Mouse (Mus musculus): ENCODE measurements around the gene Pik3ap1. TPM values are rescaled to one million over a fixed set of nuclear protein-coding genes. Genes with fewer than 3 reads are reported as not detected.
"Not testable (repeated sequence)": the region's sequence is repeated elsewhere in the genome, so short reads cannot be mapped to it uniquely, and the experiment has no call there.

Gene Pik3ap1
- total and polyA plus RNA-seq, 3 experiments = 0.07 to 0.16 TPM; not detected in 1

DNA sequence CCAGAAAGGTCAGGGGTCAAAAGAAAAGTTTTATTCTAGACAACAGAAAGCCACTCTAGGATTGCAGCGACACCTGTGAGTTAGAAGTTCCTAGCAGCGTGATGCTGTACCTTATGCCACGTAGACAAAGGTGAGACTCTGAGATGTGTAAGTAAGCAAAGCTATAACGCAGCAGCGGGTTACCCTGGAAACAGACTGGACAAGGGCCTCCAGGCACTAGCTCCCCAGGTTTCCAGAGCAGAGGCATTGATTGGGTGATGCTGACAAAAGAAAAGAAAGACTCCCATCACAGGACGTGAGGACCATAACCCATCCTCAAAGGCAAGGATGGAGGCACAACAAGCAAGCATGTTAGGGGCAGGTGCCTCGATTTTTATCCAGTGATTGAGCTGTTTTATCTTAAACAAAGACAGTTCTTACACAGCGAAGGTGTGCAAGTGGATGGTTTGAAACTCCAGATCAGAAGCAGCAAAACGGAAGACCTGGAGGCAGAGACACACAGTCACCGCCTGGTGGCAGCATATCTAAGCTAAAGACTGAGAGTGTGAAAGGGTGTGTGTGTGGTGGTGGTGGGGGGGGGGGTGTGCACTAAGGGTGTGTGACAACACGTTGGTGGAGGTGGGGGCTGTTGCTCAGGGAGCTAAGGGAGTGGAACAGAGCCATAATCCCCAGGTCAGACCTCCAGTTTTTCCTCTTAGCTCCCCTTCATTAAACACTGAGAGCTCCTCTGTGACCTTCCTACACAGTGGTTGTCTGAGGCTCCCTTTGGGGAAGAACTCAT is 67.4 kb downstream of the Pik3ap1 start:
- ATAC-seq (ENCODE audit: extremely low read depth, insufficient number of reproducible peaks, low FRiP score, poor library complexity, severe bottlenecking) = no peak
- no peaks in the 10 kb centered on the region for H3K9me3 ChIP-seq (replicated peaks)
- peaks cover 20% of the 10 kb centered on the region for H3K4me1 ChIP-seq (ENCODE audit: insufficient read depth, low read depth, low read length)
- TF ChIP-seq CTCF (IDR thresholded peaks at IDR 0.05; ENCODE audit: low read depth, low read length) (no peak), GATA1 (IDR thresholded peaks at IDR 0.05; ENCODE audit: borderline replicate concordance, low read length) (no peak), TAL1 (conservative IDR thresholded peaks at IDR 0.05; ENCODE audit: low read depth, low read length) (no peak), POLR2AphosphoS5 (IDR thresholded peaks at IDR 0.05; ENCODE audit: insufficient replicate concordance, low read depth, low read length) (no peak), GATA2 (IDR thresholded peaks at IDR 0.05; ENCODE audit: borderline replicate concordance, low read depth, low read length) (no peak)
- peak; percentile 9 for DNase-seq (ENCODE audit: low spot score)
- H3K4me3 ChIP-seq (ENCODE audit: low read depth, low read length) = no peak overlapping the region
- peaks cover 43% of the 10 kb centered on the region for H3K27me3 ChIP-seq (ENCODE audit: insufficient read depth, low read length)
- no peaks in the 10 kb centered on the region for H3K36me3 ChIP-seq (replicated peaks)

DNA sequence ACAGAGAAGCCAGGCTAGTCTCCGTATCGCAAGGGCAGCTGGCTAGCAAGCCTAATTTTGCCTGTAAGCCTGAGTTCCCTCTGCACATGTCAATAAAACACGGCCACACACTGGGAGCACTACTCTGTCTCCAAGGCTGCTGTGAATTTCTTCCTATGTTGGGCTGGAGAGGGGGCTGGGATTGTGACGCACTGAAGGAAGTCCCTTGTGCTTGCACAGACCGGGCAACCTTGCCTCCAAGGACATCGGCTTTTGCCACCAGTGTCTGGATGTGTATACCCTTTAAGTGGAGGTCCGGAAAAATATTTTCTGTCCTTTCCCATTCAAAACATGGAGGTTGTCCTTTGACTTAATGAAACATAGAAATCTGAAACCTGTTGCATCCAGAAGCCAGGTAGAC is 70.2 kb downstream of the Pik3ap1 start:
- peaks cover 34% of the 10 kb centered on the region for H3K27me3 ChIP-seq (ENCODE audit: insufficient read depth, low read length)
- no peak for TF ChIP-seq GATA1 (IDR thresholded peaks at IDR 0.05; ENCODE audit: borderline replicate concordance, low read length)
- no peak for TF ChIP-seq CTCF (IDR thresholded peaks at IDR 0.05; ENCODE audit: low read depth, low read length)
- no peak for TF ChIP-seq POLR2AphosphoS5 (IDR thresholded peaks at IDR 0.05; ENCODE audit: insufficient replicate concordance, low read depth, low read length)
- no peak for TF ChIP-seq TAL1 (conservative IDR thresholded peaks at IDR 0.05; ENCODE audit: low read depth, low read length)
- ATAC-seq (ENCODE audit: extremely low read depth, insufficient number of reproducible peaks, low FRiP score, poor library complexity, severe bottlenecking) = no peak
- H3K9me3 ChIP-seq (replicated peaks) = no peaks in the 10 kb centered on the region
- peaks cover 40% of the 10 kb centered on the region for H3K4me1 ChIP-seq (ENCODE audit: insufficient read depth, low read depth, low read length)
- no peak overlapping the region for H3K4me3 ChIP-seq (ENCODE audit: low read depth, low read length)
- no peaks in the 10 kb centered on the region for H3K36me3 ChIP-seq (replicated peaks)
- no peak for DNase-seq (ENCODE audit: low spot score)

DNA sequence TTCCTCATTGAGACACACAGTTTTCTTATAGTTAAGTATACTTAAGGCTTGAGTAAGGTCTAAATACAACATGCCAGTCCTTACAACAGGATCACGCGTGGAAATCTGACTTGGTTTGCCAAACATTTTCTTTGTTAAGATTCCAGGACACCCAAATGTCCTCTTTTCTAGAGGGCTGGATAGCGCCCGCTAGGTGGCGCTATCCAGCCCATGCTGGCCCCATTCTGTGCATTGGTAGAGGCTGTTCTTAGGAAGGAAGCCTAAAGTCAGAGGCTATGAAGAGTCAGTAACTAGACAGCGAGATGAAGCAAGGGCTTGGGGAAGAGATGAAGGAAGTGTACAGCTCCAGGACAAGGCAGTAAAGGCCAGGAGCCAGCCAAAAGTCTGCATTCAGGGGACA is 71.2 kb downstream of the Pik3ap1 start:
- Histone ChIP-seq H3K4me3 (ENCODE audit: low read depth, low read length) (no peak overlapping the region), H3K4me1 (ENCODE audit: insufficient read depth, low read depth, low read length) (peaks cover 41% of the 10 kb centered on the region), H3K27me3 (ENCODE audit: insufficient read depth, low read length) (peaks cover 29% of the 10 kb centered on the region), H3K9me3 (replicated peaks) (no peaks in the 10 kb centered on the region), H3K36me3 (replicated peaks) (no peaks in the 10 kb centered on the region)
- TF ChIP-seq GATA1 (IDR thresholded peaks at IDR 0.05; ENCODE audit: borderline replicate concordance, low read length) (no peak), POLR2AphosphoS5 (IDR thresholded peaks at IDR 0.05; ENCODE audit: insufficient replicate concordance, low read depth, low read length) (no peak), TAL1 (conservative IDR thresholded peaks at IDR 0.05; ENCODE audit: low read depth, low read length) (no peak), CTCF (IDR thresholded peaks at IDR 0.05; ENCODE audit: low read depth, low read length) (no peak; the same call in 1 of the 2 replicates), GATA2 (IDR thresholded peaks at IDR 0.05; ENCODE audit: borderline replicate concordance, low read depth, low read length) (no peak)
- ATAC-seq (ENCODE audit: extremely low read depth, insufficient number of reproducible peaks, low FRiP score, poor library complexity, severe bottlenecking) = no peak
- DNase-seq (ENCODE audit: low spot score) = peak; percentile 50

DNA sequence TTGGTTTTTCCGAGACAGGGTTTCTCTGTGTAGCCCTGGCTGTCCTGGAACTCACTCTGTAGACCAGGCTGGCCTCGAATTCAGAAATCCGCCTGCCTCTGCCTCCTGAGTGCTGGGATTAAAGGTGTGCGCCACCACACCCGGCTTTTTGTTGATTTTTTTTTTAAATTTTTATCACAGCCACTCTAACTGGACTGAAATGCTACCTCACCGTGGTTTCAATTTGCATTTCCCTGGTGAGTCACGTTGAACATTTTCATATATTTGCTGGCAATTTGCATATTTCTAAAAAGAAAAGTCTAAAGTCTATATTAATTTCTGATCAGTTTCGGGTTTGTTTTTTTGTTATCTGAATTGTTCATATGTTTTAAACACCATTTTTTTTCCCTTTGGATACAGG is 72.3 kb downstream of the Pik3ap1 start:
- H3K4me1 ChIP-seq (ENCODE audit: insufficient read depth, low read depth, low read length) = peaks cover 48% of the 10 kb centered on the region
- H3K4me3 ChIP-seq (ENCODE audit: low read depth, low read length); DNase-seq (ENCODE audit: low spot score); H3K9me3 ChIP-seq (replicated peaks); ATAC-seq (ENCODE audit: extremely low read depth, insufficient number of reproducible peaks, low FRiP score, poor library complexity, severe bottlenecking); H3K36me3 ChIP-seq (replicated peaks): not testable (repeated sequence)
- H3K27me3 ChIP-seq (ENCODE audit: insufficient read depth, low read length) = peaks cover 22% of the 10 kb centered on the region

DNA sequence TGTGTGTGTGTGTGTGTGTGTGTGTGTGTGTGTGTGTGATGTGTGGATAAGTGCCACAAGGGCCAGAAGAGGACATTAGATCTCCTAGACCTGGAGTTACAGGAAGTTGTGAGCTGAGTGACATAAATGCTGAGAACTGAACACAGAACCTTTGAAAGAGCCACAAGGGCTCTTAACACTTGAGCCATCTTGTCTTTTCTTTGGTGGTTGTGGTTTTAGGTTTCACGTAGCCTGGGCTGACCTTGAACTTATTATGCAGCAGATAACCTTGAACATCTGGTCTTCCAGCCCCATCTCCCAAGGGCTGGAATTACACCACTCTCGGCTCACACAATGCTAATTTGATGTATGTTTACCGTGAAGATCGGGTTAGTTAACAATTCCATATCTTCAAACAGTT is 72.9 kb downstream of the Pik3ap1 start:
- Histone ChIP-seq H3K27me3 (ENCODE audit: insufficient read depth, low read length) (peaks cover 17% of the 10 kb centered on the region), H3K9me3 (replicated peaks) (no peaks in the 10 kb centered on the region), H3K4me3 (ENCODE audit: low read depth, low read length) (no peak overlapping the region), H3K36me3 (replicated peaks) (no peaks in the 10 kb centered on the region), H3K4me1 (ENCODE audit: insufficient read depth, low read depth, low read length) (peaks cover 47% of the 10 kb centered on the region)
- no peak for DNase-seq (ENCODE audit: low spot score)
- TF ChIP-seq GATA1 (IDR thresholded peaks at IDR 0.05; ENCODE audit: borderline replicate concordance, low read length) = no peak
- no peak for TF ChIP-seq CTCF (IDR thresholded peaks at IDR 0.05; ENCODE audit: low read depth, low read length)
- no peak for TF ChIP-seq TAL1 (conservative IDR thresholded peaks at IDR 0.05; ENCODE audit: low read depth, low read length)
- TF ChIP-seq GATA2 (IDR thresholded peaks at IDR 0.05; ENCODE audit: borderline replicate concordance, low read depth, low read length) = no peak
- TF ChIP-seq POLR2AphosphoS5 (IDR thresholded peaks at IDR 0.05; ENCODE audit: insufficient replicate concordance, low read depth, low read length) = no peak
- no peak for ATAC-seq (ENCODE audit: extremely low read depth, insufficient number of reproducible peaks, low FRiP score, poor library complexity, severe bottlenecking)

DNA sequence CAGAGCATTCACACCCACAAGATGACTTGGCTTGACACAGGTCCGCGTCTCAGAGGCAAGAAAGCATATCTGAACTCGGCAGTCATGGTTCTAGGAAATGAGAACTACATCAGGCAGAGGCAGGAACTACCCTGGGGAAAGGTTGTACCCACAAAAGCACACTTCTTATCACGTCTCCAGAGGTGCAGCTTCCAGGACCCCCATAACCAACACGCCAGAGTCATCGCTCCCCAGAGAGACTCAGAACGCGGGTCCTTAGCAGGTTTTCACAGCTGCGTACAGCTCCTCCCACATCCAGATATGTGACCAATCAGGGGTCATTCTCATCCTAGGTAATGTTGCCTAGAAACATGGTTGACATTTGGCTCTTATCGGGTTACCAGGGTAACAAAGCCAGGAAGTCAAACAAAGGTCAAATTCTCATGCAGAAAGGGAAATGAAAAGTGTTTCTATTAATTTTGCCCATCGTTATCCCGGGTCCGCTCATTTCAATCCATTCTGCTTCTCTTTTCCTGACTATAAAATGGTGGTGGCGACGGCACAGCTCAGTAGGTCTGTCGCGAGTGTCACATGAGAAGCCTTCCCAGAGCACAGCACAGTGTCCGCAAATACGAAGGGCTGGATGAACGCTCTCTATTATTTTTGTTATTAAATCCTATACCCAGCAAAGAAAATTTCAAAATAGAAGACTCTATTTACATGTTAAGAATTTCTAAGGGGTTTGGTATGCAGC is 73.8 kb downstream of the Pik3ap1 start:
- no peak for TF ChIP-seq CTCF (IDR thresholded peaks at IDR 0.05; ENCODE audit: low read depth, low read length)
- TF ChIP-seq GATA2 (IDR thresholded peaks at IDR 0.05; ENCODE audit: borderline replicate concordance, low read depth, low read length) = no peak
- TF ChIP-seq TAL1 (conservative IDR thresholded peaks at IDR 0.05; ENCODE audit: low read depth, low read length) = peak; percentile 71
- ATAC-seq (ENCODE audit: extremely low read depth, insufficient number of reproducible peaks, low FRiP score, poor library complexity, severe bottlenecking) = peak; percentile 22; the same call in 1 of the 2 replicates
- H3K36me3 ChIP-seq (replicated peaks) = no peaks in the 10 kb centered on the region
- peak overlapping the region; percentile 41; the same call in 1 of the 2 replicates for H3K4me3 ChIP-seq (ENCODE audit: low read depth, low read length)
- peaks cover 49% of the 10 kb centered on the region for H3K4me1 ChIP-seq (ENCODE audit: insufficient read depth, low read depth, low read length)
- no peaks in the 10 kb centered on the region for H3K9me3 ChIP-seq (replicated peaks)
- DNase-seq (ENCODE audit: low spot score) = peak; percentile 23
- H3K27me3 ChIP-seq (ENCODE audit: insufficient read depth, low read length) = peaks cover 11% of the 10 kb centered on the region
